Mouse (Mus musculus) cerebellum, postnatal 10 days (tissue): ENCODE results near the gene Wfdc16.
A peak's percentile ranks its signal among the peaks of the same experiment; 100 is the strongest.

Source experiments
- DNase-seq, 2 experiments: peaks; one replicate each; pipeline ENCODE4 v3.0.0; 2021; ENCODE audit warnings: mixed read lengths in 2 of 2

Wfdc16 gene

DNA sequence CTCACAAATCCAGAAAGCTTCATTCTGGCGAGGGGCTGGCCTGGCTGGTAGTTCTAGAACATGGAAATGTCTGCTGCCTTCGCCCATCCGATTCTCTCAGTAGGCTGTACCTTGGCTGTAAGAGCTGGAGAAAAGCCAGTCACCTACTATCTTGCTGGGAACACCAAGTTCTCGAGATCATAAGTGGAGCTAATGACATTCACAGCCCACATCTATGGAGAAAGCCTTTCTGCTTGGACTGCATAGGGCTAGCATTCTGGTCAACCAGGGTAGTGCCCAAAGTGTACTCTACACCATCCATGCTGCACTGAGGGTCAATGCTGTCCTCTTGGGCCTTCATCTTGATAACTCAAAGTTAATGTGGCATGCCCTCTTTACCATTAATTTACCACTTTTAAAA is 45.1 kb downstream of the Wfdc16 start, which contains the start of gene Eppin:
TSS of gene Eppin (minus strand) at position 101 of the 400 bp plus-strand sequence.
- no peak for DNase-seq

DNA sequence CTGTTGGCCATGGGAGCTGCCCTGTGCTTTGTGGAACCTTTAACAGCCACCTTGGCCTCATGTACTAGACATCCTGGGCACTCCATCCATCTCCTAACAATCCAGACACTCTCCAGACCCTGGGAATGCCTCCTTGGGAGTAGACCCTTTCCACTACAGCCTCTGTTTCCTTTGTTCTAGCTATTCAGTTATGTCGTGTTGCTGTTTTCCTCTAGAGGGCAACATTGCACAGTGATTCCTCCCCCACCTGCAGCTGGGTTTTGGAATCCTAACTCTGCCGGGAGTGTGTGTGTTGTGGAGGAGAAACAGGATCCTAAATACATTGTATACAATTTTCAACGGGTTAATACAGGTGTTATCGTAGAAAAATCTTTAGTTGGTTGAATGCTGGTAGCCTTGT is 46.6 kb downstream of the Wfdc16 start:
- peak; percentile 58 to 64 for DNase-seq

DNA sequence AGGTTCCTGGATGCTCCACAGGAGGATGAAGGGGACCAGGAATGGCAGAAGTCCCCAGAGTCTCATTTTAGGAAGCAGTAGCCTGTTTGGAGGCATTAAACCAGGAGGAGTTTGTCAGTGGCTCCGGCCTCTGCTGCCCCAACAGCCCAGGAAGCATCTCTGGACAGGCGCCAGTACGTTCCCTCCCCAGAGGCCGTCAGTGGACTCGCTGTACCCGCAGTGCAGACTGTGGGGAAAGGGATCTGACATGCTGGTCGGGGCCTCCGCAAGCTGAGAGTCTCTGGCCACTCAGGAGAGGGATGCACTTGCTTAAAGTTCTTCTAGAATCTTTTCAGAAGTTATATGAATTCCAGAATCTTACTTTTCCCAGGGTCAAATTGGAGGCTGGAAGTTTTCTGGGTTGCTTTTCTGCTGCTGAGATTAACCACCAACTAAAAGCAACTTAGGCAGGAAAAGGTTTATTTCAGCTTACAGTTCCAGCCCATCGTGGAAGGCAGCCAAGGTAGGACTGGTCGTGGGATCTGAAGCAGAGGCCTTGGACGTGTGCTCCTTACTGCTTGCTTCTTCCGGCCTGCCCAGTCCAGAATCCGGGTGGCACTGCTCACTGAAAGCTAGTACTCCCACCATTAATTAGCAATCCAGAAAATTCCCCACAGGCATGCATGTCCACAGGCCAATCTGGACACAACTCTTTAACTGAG is 53.4 kb downstream of the Wfdc16 start, which contains the start of gene Wfdc6a:
TSS of gene Wfdc6a (minus strand) at position 423 of the 701 bp plus-strand sequence.
- DNase-seq = peak in 1 of 2 experiments; percentile 20
